Comparison of ENCODE assay signal across 24 mouse cellular contexts in the genomic region with DNA sequence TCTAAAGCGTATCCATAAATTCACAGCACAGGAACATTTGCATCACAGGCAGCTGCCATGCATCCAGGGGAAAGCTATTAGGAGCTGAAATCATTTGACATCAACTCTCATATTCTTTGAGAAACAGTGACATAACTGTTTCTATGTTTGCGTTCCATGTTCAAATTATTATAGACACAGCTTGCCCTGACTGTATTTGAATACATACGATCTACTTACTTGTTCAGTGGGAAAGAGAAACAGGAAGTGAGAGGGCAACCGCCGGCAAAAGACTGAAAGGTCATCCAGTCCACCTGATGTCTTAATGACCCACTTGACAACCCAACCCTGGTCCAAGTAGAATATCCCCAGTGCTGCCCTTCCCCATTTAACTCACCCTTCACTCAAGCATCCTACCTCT. TPM values are rescaled to one million over a fixed set of nuclear protein-coding genes. Genes with fewer than 3 reads are reported as not detected.
"Had no signal": no experiment of that assay in that cellular context is flagged by ENCODE, and none has a peak within 500 bp of the region (broad histone marks: within the 10 kb centered on the region; RNA-seq: fewer than 3 reads in every experiment).

No protein-coding gene starts in this region.

- H3K9ac ChIP-seq: heart, embryonic 12.5 days; hindbrain, embryonic 13.5 days; hindbrain, embryonic 15.5 days; limb, embryonic 13.5 days; limb, embryonic 15.5 days; liver, embryonic 12.5 days; liver, embryonic 14.5 days had no signal

- H3K9me3 ChIP-seq: heart, embryonic 10.5 days; heart, embryonic 12.5 days; hindbrain, embryonic 13.5 days; hindbrain, embryonic 15.5 days; limb, embryonic 13.5 days; limb, embryonic 15.5 days; liver, embryonic 12.5 days had no signal

- DNase-seq: gastrocnemius, postnatal 14 days; gastrocnemius, postnatal 36 days; heart, adult 18-20 months; heart, postnatal 10 days; heart, postnatal 36 days; kidney, adult 11 months; kidney, adult 2 months; kidney, postnatal 14 days; kidney, postnatal 36 days; left cerebral cortex, postnatal 4 days had no signal

- H3K4me2 ChIP-seq: heart, embryonic 12.5 days; hindbrain, embryonic 13.5 days; hindbrain, embryonic 15.5 days; limb, embryonic 13.5 days; limb, embryonic 15.5 days; liver, embryonic 12.5 days had no signal

- H3K4me1 ChIP-seq: heart, embryonic 10.5 days; hindbrain, embryonic 13.5 days; hindbrain, embryonic 15.5 days; limb, embryonic 13.5 days; liver, embryonic 12.5 days had no signal

- H3K36me3 ChIP-seq: heart, embryonic 12.5 days; liver, embryonic 12.5 days had no signal

- H3K27ac ChIP-seq: heart, embryonic 10.5 days; hindbrain, embryonic 13.5 days; hindbrain, embryonic 15.5 days; hindbrain, postnatal 0 days; kidney, postnatal 0 days; layer of hippocampus, adult 2 months; limb, embryonic 13.5 days; limb, embryonic 15.5 days; liver, embryonic 12.5 days; liver, embryonic 14.5 days had no signal

- ATAC-seq: hindbrain, postnatal 0 days; intestine, embryonic 16.5 days; liver, embryonic 12.5 days had no signal

- H3K27me3 ChIP-seq: heart, embryonic 12.5 days; hindbrain, embryonic 13.5 days; hindbrain, embryonic 15.5 days; limb, embryonic 13.5 days; limb, embryonic 15.5 days; liver, embryonic 12.5 days had no signal

- H3K4me3 ChIP-seq: heart, embryonic 10.5 days; heart, embryonic 12.5 days; hindbrain, embryonic 13.5 days; hindbrain, embryonic 15.5 days; layer of hippocampus, adult 2 months; left cerebral cortex, adult 2 months; limb, embryonic 13.5 days; limb, embryonic 15.5 days; liver, embryonic 12.5 days had no signal

RNA-seq across cellular contexts. Expression of gene Cttnbp2, which starts 30.6 kb away (rescaled TPM):
- total RNA-seq: hematopoietic stem cell, adult 5-6 weeks had no signal
